Mouse (Mus musculus) induced T-regulatory cell, adult 2 months (primary cell): Measurements from ENCODE around the gene Cspg5.

Source experiments
- DNase-seq: peaks from one replicate; pipeline ENCODE4 v3.0.0-alpha.2; 2012; ENCODE audit warnings: low read depth

Cspg5 gene

GRCm38 (mm10) chr9:110255407-110256019, 11.9 kb downstream of the Cspg5 start:
- DNase-seq: no peak

GRCm38 (mm10) chr9:110258646-110259045, 15.1 kb downstream of the Cspg5 start:
- no peak for DNase-seq

GRCm38 (mm10) chr9:110259118-110259517, 15.5 kb downstream of the Cspg5 start:
- DNase-seq: no peak

- DNase-seq: no peak
These were observed 19.6 kb downstream of the Cspg5 start for GRCm38 (mm10) chr9:110263181-110263580.

- no peak for DNase-seq
These were observed 21.4 kb downstream of the Cspg5 start for GRCm38 (mm10) chr9:110264991-110265390.

GRCm38 (mm10) chr9:110268416-110268815, 24.8 kb downstream of the Cspg5 start:
- DNase-seq: no peak

- peak; percentile 34 for DNase-seq
These were observed 28.7 kb downstream of the Cspg5 start for GRCm38 (mm10) chr9:110272330-110272729.

- no peak for DNase-seq
These were observed 29.9 kb downstream of the Cspg5 start for GRCm38 (mm10) chr9:110273507-110273906.

- peak; percentile 42 for DNase-seq
These were observed 32.3 kb downstream of the Cspg5 start for GRCm38 (mm10) chr9:110275882-110276281.

GRCm38 (mm10) chr9:110277431-110277881, 33.9 kb downstream of the Cspg5 start:
- no peak for DNase-seq

- no peak for DNase-seq
These were observed 40.6 kb downstream of the Cspg5 start for GRCm38 (mm10) chr9:110284075-110284697.

- no peak for DNase-seq
These were observed 43.8 kb downstream of the Cspg5 start for GRCm38 (mm10) chr9:110287321-110287924.

GRCm38 (mm10) chr9:110293254-110293718, 49.7 kb downstream of the Cspg5 start:
- DNase-seq: no peak

GRCm38 (mm10) chr9:110293873-110294415, 50.4 kb downstream of the Cspg5 start:
- DNase-seq: no peak

- DNase-seq: peak; percentile 27
These were observed 51.2 kb downstream of the Cspg5 start for GRCm38 (mm10) chr9:110294786-110295185.

GRCm38 (mm10) chr9:110296867-110297627, 53.5 kb downstream of the Cspg5 start:
- peak; percentile 90 for DNase-seq

- DNase-seq: no peak
These were observed 60.9 kb downstream of the Cspg5 start for GRCm38 (mm10) chr9:110304516-110304915.

- DNase-seq: peak; percentile 96
These were observed 61.5 kb downstream of the Cspg5 start, which contains the start of gene Elp6 for GRCm38 (mm10) chr9:110304969-110305651. TSS of gene Elp6 (plus strand) at chr9:110305173.

- DNase-seq: no peak
These were observed 62.8 kb downstream of the Cspg5 start for GRCm38 (mm10) chr9:110306371-110306770.
